Mouse (Mus musculus): ENCODE data around the gene Nox3. TPM values are rescaled to one million over a fixed set of nuclear protein-coding genes. Genes with fewer than 3 reads are reported as not detected.

Gene Nox3
- not detected in 2 replicates for polyA plus RNA-seq (2015; fragmentation: Nextera tagmentation; extraction: Ambion mirVana)

DNA sequence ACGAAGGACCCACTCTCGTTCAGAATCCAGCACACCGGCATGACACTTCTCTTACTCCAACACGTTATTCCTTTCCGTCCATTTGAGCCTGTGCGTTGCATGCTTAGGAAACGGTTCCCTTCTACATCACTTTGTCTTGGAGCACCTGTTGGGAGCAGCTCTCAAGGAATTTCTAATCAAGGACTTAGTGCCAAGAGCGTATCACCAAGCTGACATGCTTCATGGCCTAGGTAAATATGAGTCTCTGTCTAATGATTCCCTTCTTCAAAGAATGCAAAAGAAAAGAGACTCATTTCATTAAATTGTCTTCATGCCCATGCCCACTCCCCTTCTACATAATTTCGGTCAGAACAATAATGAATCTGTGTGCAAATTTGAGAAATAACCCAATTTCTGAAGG, at the start of gene Nox3:
Nox3 (minus strand) TSS at position 101 of the 400 bp plus-strand sequence.
- H3K9me3 ChIP-seq (replicated peaks; ENCODE audit: control insufficient read depth, low read length), result no peaks in the 10 kb centered on the region

GRCm38 (mm10) chr17:3744402-3744801, 48.3 kb upstream of the Nox3 start:
- no peak overlapping the region for H3K9ac ChIP-seq (ENCODE audit: low read length)
- no peak overlapping the region for H3K4me2 ChIP-seq (ENCODE audit: low read depth, low read length)
- no peak for ATAC-seq (replicated peaks; ENCODE audit: extremely low read depth, insufficient read depth, low FRiP score)
- H3K27ac ChIP-seq (ENCODE audit: low read length), result no peak overlapping the region
- H3K9me3 ChIP-seq (replicated peaks; ENCODE audit: control insufficient read depth, low read length), result no peaks in the 10 kb centered on the region
- H3K4me1 ChIP-seq (ENCODE audit: control insufficient read depth, insufficient read depth, low read length), result no peaks in the 10 kb centered on the region
- H3K36me3 ChIP-seq (ENCODE audit: control insufficient read depth, insufficient read depth), result no peaks in the 10 kb centered on the region
- 64% methylated on average over 2 of the region's 2 CpGs for WGBS
- no peak overlapping the region for H3K4me3 ChIP-seq (ENCODE audit: low read length)
- no peaks in the 10 kb centered on the region for H3K27me3 ChIP-seq (ENCODE audit: control insufficient read depth, insufficient read depth, low read length)

More for the DNA sequence above, at the start of gene Nox3:
- Histone ChIP-seq H3K27me3 (ENCODE audit: control insufficient read depth, insufficient read depth, low read length) (no peaks in the 10 kb centered on the region), H3K9ac (ENCODE audit: low read length) (no peak within 1 kb of the TSS), H3K27ac (ENCODE audit: low read length) (no peak within 1 kb of the TSS), H3K4me1 (ENCODE audit: control insufficient read depth, insufficient read depth, low read length) (no peaks in the 10 kb centered on the region), H3K4me3 (ENCODE audit: low read length) (no peak within 1 kb of the TSS), H3K36me3 (ENCODE audit: control insufficient read depth, insufficient read depth) (no peaks in the 10 kb centered on the region), H3K4me2 (ENCODE audit: low read depth, low read length) (no peak within 1 kb of the TSS)
- no peak for ATAC-seq (replicated peaks; ENCODE audit: extremely low read depth, insufficient read depth, low FRiP score)
- 82% methylated on average over 9 of the region's 9 CpGs for WGBS

DNA sequence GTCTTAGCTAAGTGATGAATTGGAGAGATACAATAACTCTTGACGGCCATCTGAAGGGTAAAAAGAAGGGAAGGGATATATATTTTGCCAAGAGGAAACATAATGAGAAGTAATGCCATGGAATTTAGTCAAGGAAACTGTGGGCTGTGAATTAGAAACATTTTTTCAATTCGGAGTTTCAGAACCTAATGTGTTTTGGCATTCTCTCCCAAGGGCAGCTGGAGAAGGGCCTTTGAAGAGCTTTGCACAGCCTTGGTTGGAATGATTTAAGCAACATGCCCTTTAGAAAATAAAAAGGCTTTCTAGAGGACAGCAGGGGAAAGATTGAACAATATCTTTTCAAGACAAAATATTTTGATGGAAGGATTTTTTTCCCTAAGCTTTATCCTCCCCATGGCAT, 40.9 kb upstream of the Nox3 start:
- no peaks in the 10 kb centered on the region for H3K27me3 ChIP-seq (ENCODE audit: control insufficient read depth, insufficient read depth, low read length)
- no peaks in the 10 kb centered on the region for H3K36me3 ChIP-seq (ENCODE audit: control insufficient read depth, insufficient read depth)
- WGBS, result 71% methylated on average over 2 of the region's 2 CpGs
- no peak overlapping the region for H3K9ac ChIP-seq (ENCODE audit: low read length)
- H3K4me1 ChIP-seq (ENCODE audit: control insufficient read depth, insufficient read depth, low read length), result no peaks in the 10 kb centered on the region
- no peak overlapping the region for H3K4me3 ChIP-seq (ENCODE audit: low read length)
- H3K27ac ChIP-seq (ENCODE audit: low read length), result no peak overlapping the region
- no peak overlapping the region for H3K4me2 ChIP-seq (ENCODE audit: low read depth, low read length)
- no peak for ATAC-seq (replicated peaks; ENCODE audit: extremely low read depth, insufficient read depth, low FRiP score)
- H3K9me3 ChIP-seq (replicated peaks; ENCODE audit: control insufficient read depth, low read length), result no peaks in the 10 kb centered on the region

DNA sequence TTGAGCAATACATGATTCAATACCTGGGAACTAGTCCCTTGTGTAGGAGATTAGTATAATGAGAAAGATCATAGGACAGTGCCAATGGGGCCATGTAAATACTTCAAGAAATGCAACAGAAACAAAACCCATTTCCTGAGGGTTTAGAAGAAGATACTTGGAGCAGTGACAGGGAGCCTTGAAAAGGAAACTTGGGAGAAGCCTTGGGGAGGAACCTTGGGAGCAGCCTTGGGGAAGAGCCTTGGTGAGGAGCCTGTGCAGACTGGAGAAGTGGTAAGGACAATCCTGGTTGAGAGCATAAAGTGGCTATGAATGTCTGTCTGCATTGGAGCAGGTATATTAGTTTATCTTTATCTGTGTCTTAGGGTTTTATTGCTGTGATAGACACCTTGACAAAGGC, 38.2 kb upstream of the Nox3 start:
- H3K4me1 ChIP-seq (ENCODE audit: control insufficient read depth, insufficient read depth, low read length), result no peaks in the 10 kb centered on the region
- no peak for ATAC-seq (replicated peaks; ENCODE audit: extremely low read depth, insufficient read depth, low FRiP score)
- H3K9ac ChIP-seq (ENCODE audit: low read length), result no peak overlapping the region

GRCm38 (mm10) chr17:3705350-3705930, 9.4 kb upstream of the Nox3 start:
- no peak overlapping the region for H3K4me2 ChIP-seq (ENCODE audit: low read depth, low read length)
- H3K9me3 ChIP-seq (replicated peaks; ENCODE audit: control insufficient read depth, low read length), result no peaks in the 10 kb centered on the region
- no peak for ATAC-seq (replicated peaks; ENCODE audit: extremely low read depth, insufficient read depth, low FRiP score)
- no peak overlapping the region for H3K27ac ChIP-seq (ENCODE audit: low read length)
- H3K27me3 ChIP-seq (ENCODE audit: control insufficient read depth, insufficient read depth, low read length), result no peaks in the 10 kb centered on the region
- H3K36me3 ChIP-seq (ENCODE audit: control insufficient read depth, insufficient read depth), result no peaks in the 10 kb centered on the region
- WGBS, result 100% methylated on average over 1 of the region's 1 CpGs
- H3K9ac ChIP-seq (ENCODE audit: low read length), result no peak overlapping the region
- H3K4me3 ChIP-seq (ENCODE audit: low read length), result no peak overlapping the region
- no peaks in the 10 kb centered on the region for H3K4me1 ChIP-seq (ENCODE audit: control insufficient read depth, insufficient read depth, low read length)

More for the DNA sequence above, 38.2 kb upstream of the Nox3 start:
- Histone ChIP-seq H3K36me3 (ENCODE audit: control insufficient read depth, insufficient read depth) (no peaks in the 10 kb centered on the region), H3K4me2 (ENCODE audit: low read depth, low read length) (no peak overlapping the region), H3K27me3 (ENCODE audit: control insufficient read depth, insufficient read depth, low read length) (no peaks in the 10 kb centered on the region), H3K4me3 (ENCODE audit: low read length) (no peak overlapping the region), H3K27ac (ENCODE audit: low read length) (no peak overlapping the region), H3K9me3 (replicated peaks; ENCODE audit: control insufficient read depth, low read length) (no peaks in the 10 kb centered on the region)

GRCm38 (mm10) chr17:3702320-3702719, 6.3 kb upstream of the Nox3 start:
- Histone ChIP-seq H3K27me3 (ENCODE audit: control insufficient read depth, insufficient read depth, low read length) (no peaks in the 10 kb centered on the region), H3K9ac (ENCODE audit: low read length) (no peak overlapping the region), H3K36me3 (ENCODE audit: control insufficient read depth, insufficient read depth) (no peaks in the 10 kb centered on the region), H3K4me1 (ENCODE audit: control insufficient read depth, insufficient read depth, low read length) (no peaks in the 10 kb centered on the region), H3K27ac (ENCODE audit: low read length) (no peak overlapping the region), H3K9me3 (replicated peaks; ENCODE audit: control insufficient read depth, low read length) (no peaks in the 10 kb centered on the region), H3K4me3 (ENCODE audit: low read length) (no peak overlapping the region), H3K4me2 (ENCODE audit: low read depth, low read length) (no peak overlapping the region)
- 46% methylated on average over 3 of the region's 3 CpGs for WGBS
- ATAC-seq (replicated peaks; ENCODE audit: extremely low read depth, insufficient read depth, low FRiP score), result no peak

- no peaks in the 10 kb centered on the region for H3K27me3 ChIP-seq (ENCODE audit: control insufficient read depth, insufficient read depth, low read length)
- no peaks in the 10 kb centered on the region for H3K36me3 ChIP-seq (ENCODE audit: control insufficient read depth, insufficient read depth)
- no peaks in the 10 kb centered on the region for H3K4me1 ChIP-seq (ENCODE audit: control insufficient read depth, insufficient read depth, low read length)
- 0 out of 2 replicates have a peak, but pooled peaks cover 2% of the 10 kb centered on the region for H3K9me3 ChIP-seq (replicated peaks; ENCODE audit: control insufficient read depth, low read length)
- no peak overlapping the region for H3K4me2 ChIP-seq (ENCODE audit: low read depth, low read length)
- no peak overlapping the region for H3K4me3 ChIP-seq (ENCODE audit: low read length)
- no peak overlapping the region for H3K9ac ChIP-seq (ENCODE audit: low read length)
- no peak for ATAC-seq (replicated peaks; ENCODE audit: extremely low read depth, insufficient read depth, low FRiP score)
- H3K27ac ChIP-seq (ENCODE audit: low read length), result no peak overlapping the region
- WGBS, result 61% methylated on average over 8 of the region's 8 CpGs
These were observed 3.2 kb downstream of the Nox3 start for GRCm38 (mm10) chr17:3692817-3693216.

GRCm38 (mm10) chr17:3690499-3691258, 5.4 kb downstream of the Nox3 start:
- Histone ChIP-seq H3K9ac (ENCODE audit: low read length) (no peak overlapping the region), H3K4me1 (ENCODE audit: control insufficient read depth, insufficient read depth, low read length) (no peaks in the 10 kb centered on the region), H3K4me3 (ENCODE audit: low read length) (no peak overlapping the region), H3K4me2 (ENCODE audit: low read depth, low read length) (no peak overlapping the region), H3K36me3 (ENCODE audit: control insufficient read depth, insufficient read depth) (no peaks in the 10 kb centered on the region), H3K9me3 (replicated peaks; ENCODE audit: control insufficient read depth, low read length) (0 out of 2 replicates have a peak, but pooled peaks cover 2% of the 10 kb centered on the region), H3K27me3 (ENCODE audit: control insufficient read depth, insufficient read depth, low read length) (no peaks in the 10 kb centered on the region), H3K27ac (ENCODE audit: low read length) (no peak overlapping the region)
- ATAC-seq (replicated peaks; ENCODE audit: extremely low read depth, insufficient read depth, low FRiP score), result no peak
- 60% methylated on average over 8 of the region's 8 CpGs for WGBS

GRCm38 (mm10) chr17:3683662-3684061, 12.4 kb downstream of the Nox3 start:
- no peak for ATAC-seq (replicated peaks; ENCODE audit: extremely low read depth, insufficient read depth, low FRiP score)
- Histone ChIP-seq H3K9ac (ENCODE audit: low read length) (no peak overlapping the region), H3K27ac (ENCODE audit: low read length) (no peak overlapping the region), H3K36me3 (ENCODE audit: control insufficient read depth, insufficient read depth) (no peaks in the 10 kb centered on the region), H3K27me3 (ENCODE audit: control insufficient read depth, insufficient read depth, low read length) (no peaks in the 10 kb centered on the region), H3K4me1 (ENCODE audit: control insufficient read depth, insufficient read depth, low read length) (no peaks in the 10 kb centered on the region), H3K4me2 (ENCODE audit: low read depth, low read length) (no peak overlapping the region), H3K9me3 (replicated peaks; ENCODE audit: control insufficient read depth, low read length) (0 out of 2 replicates have a peak, but pooled peaks cover 2% of the 10 kb centered on the region), H3K4me3 (ENCODE audit: low read length) (no peak overlapping the region)
- 59% methylated on average over 3 of the region's 3 CpGs for WGBS

Data from heart, embryonic 16.5 days (tissue).